Mouse (Mus musculus) cerebellum, adult 11 months (tissue): ENCODE data around the gene Nagk.

Source experiments
- DNase-seq: peaks from one replicate; pipeline ENCODE4 v3.0.0; 2022

Gene Nagk

GRCm38 (mm10) chr6:83818996-83819395 lies 24.2 kb downstream of the Nagk start:
- DNase-seq = no peak

- no peak for DNase-seq
These were observed 26.1 kb downstream of the Nagk start for GRCm38 (mm10) chr6:83820727-83821515.

GRCm38 (mm10) chr6:83821856-83822255 lies 27.1 kb downstream of the Nagk start:
- no peak for DNase-seq

GRCm38 (mm10) chr6:83830941-83831605 lies 36.3 kb downstream of the Nagk start:
- DNase-seq = no peak

GRCm38 (mm10) chr6:83831606-83832123 lies 36.9 kb downstream of the Nagk start, which contains the start of gene Paip2b:
Gene Paip2b (minus strand): TSS chr6:83831741.
- peak; percentile 99 for DNase-seq

- DNase-seq = peak; percentile 14
These were observed 37.6 kb downstream of the Nagk start for GRCm38 (mm10) chr6:83832393-83832792.

- DNase-seq = no peak
These were observed 42.0 kb downstream of the Nagk start for GRCm38 (mm10) chr6:83836826-83837225.

GRCm38 (mm10) chr6:83838046-83838445 lies 43.3 kb downstream of the Nagk start:
- no peak for DNase-seq

GRCm38 (mm10) chr6:83840086-83840485 lies 45.3 kb downstream of the Nagk start:
- DNase-seq = no peak

GRCm38 (mm10) chr6:83844913-83845312 lies 50.1 kb downstream of the Nagk start:
- DNase-seq = no peak

- no peak for DNase-seq
These were observed 51.4 kb downstream of the Nagk start for GRCm38 (mm10) chr6:83846141-83846540.

GRCm38 (mm10) chr6:83849446-83849845 lies 54.7 kb downstream of the Nagk start:
- no peak for DNase-seq
